Mouse (Mus musculus): ENCODE data around the gene Mctp1. TPM values are rescaled to one million over a fixed set of nuclear protein-coding genes. Genes with fewer than 3 reads are reported as not detected.

Mctp1 gene
- total and polyA plus RNA-seq, 3 experiments = not detected

- no peak overlapping the region for H3K27ac ChIP-seq (ENCODE audit: control insufficient read depth, low read depth, low read length)
- H3K36me3 ChIP-seq (ENCODE audit: control insufficient read depth in 1 of 2, insufficient read depth in 2 of 2, low read length in 2 of 2) = no peaks in the 10 kb centered on the region
- H3K4me3 ChIP-seq (ENCODE audit: control insufficient read depth in 1 of 2, insufficient read depth in 1 of 2, low read depth in 2 of 2, low read length in 2 of 2) = no peak overlapping the region
- H3K9ac ChIP-seq (ENCODE audit: control insufficient read depth, low read depth, low read length, poor library complexity, severe bottlenecking) = no peak overlapping the region
- H3K79me2 ChIP-seq (ENCODE audit: control insufficient read depth, insufficient read depth, low read length, poor library complexity) = no peaks in the 10 kb centered on the region
- H3K27me3 ChIP-seq (ENCODE audit: control insufficient read depth in 1 of 2, insufficient read depth in 2 of 2, low read length in 2 of 2) = no peaks in the 10 kb centered on the region
- no peaks in the 10 kb centered on the region for H3K4me1 ChIP-seq (ENCODE audit: control insufficient read depth in 1 of 2, insufficient read depth in 2 of 2, low read length in 2 of 2)
- no peak for TF ChIP-seq EP300 (IDR thresholded peaks at IDR 0.05; ENCODE audit: low read depth in 1 of 2, low read length in 2 of 2)
- no peak for TF ChIP-seq ZKSCAN1 (IDR thresholded peaks at IDR 0.05; ENCODE audit: low read depth, low read length)
- TF ChIP-seq ZMIZ1 (IDR thresholded peaks at IDR 0.05; ENCODE audit: low read depth, low read length) = no peak
- no peak for TF ChIP-seq MYC (IDR thresholded peaks at IDR 0.05; ENCODE audit: low read depth, low read length)
- TF ChIP-seq CHD2 (IDR thresholded peaks at IDR 0.05; ENCODE audit: low read length) = no peak
- TF ChIP-seq NELFE (IDR thresholded peaks at IDR 0.05; ENCODE audit: low read depth, low read length) = no peak
- TF ChIP-seq NRF1 (IDR thresholded peaks at IDR 0.05; ENCODE audit: insufficient read depth, low read depth, low read length, poor library complexity, severe bottlenecking) = no peak
- TF ChIP-seq UBTF (IDR thresholded peaks at IDR 0.05; ENCODE audit: borderline replicate concordance, insufficient read depth, low read depth, low read length) = no peak
- TF ChIP-seq HCFC1 (IDR thresholded peaks at IDR 0.05; ENCODE audit: low read depth, low read length) = no peak
- no peak for TF ChIP-seq USF2 (IDR thresholded peaks at IDR 0.05; ENCODE audit: borderline replicate concordance in 1 of 2, insufficient read depth in 1 of 2, low read depth in 1 of 2, low read length in 2 of 2)
- TF ChIP-seq BHLHE40 (IDR thresholded peaks at IDR 0.05; ENCODE audit: borderline replicate concordance, low read depth, low read length) = no peak
- TF ChIP-seq ETS1 (IDR thresholded peaks at IDR 0.05; ENCODE audit: low read depth, low read length) = no peak
- no peak for DNase-seq (ENCODE audit: low read depth, low spot score)
- no peaks in the 10 kb centered on the region for H3K9me3 ChIP-seq (replicated peaks; ENCODE audit: insufficient read depth, low read length)
Measured at GRCm38 (mm10) chr13:76527751-76528150, 143.4 kb downstream of the Mctp1 start.

GRCm38 (mm10) chr13:76529915-76530314, 145.6 kb downstream of the Mctp1 start:
- Histone ChIP-seq H3K9me3 (replicated peaks; ENCODE audit: insufficient read depth, low read length) (no peaks in the 10 kb centered on the region), H3K36me3 (ENCODE audit: control insufficient read depth in 1 of 2, insufficient read depth in 2 of 2, low read length in 2 of 2) (no peaks in the 10 kb centered on the region), H3K27ac (ENCODE audit: control insufficient read depth, low read depth, low read length) (no peak overlapping the region), H3K79me2 (ENCODE audit: control insufficient read depth, insufficient read depth, low read length, poor library complexity) (no peaks in the 10 kb centered on the region), H3K4me3 (ENCODE audit: control insufficient read depth in 1 of 2, insufficient read depth in 1 of 2, low read depth in 2 of 2, low read length in 2 of 2) (no peak overlapping the region), H3K27me3 (ENCODE audit: control insufficient read depth in 1 of 2, insufficient read depth in 2 of 2, low read length in 2 of 2) (no peaks in the 10 kb centered on the region), H3K9ac (ENCODE audit: control insufficient read depth, low read depth, low read length, poor library complexity, severe bottlenecking) (no peak overlapping the region), H3K4me1 (ENCODE audit: control insufficient read depth in 1 of 2, insufficient read depth in 2 of 2, low read length in 2 of 2) (no peaks in the 10 kb centered on the region)
- TF ChIP-seq CHD1 (IDR thresholded peaks at IDR 0.05; ENCODE audit: low read depth, low read length) = no peak
- TF ChIP-seq SIN3A (IDR thresholded peaks at IDR 0.05; ENCODE audit: low read length) = no peak
- TF ChIP-seq TBP (IDR thresholded peaks at IDR 0.05; ENCODE audit: low read depth, low read length) = no peak
- TF ChIP-seq POLR2AphosphoS5 (IDR thresholded peaks at IDR 0.05; ENCODE audit: borderline replicate concordance, low read depth, low read length) = no peak
- TF ChIP-seq EP300 (IDR thresholded peaks at IDR 0.05; ENCODE audit: low read depth in 1 of 2, low read length in 2 of 2) = no peak
- TF ChIP-seq MXI1 (IDR thresholded peaks at IDR 0.05; ENCODE audit: low read depth, low read length) = no peak
- TF ChIP-seq ZNF384 (IDR thresholded peaks at IDR 0.05; ENCODE audit: low read depth, low read length) = no peak
- TF ChIP-seq USF1 (IDR thresholded peaks at IDR 0.05; ENCODE audit: low read depth, low read length) = no peak
- no peak for TF ChIP-seq MAZ (IDR thresholded peaks at IDR 0.05; ENCODE audit: low read depth, low read length)
- no peak for TF ChIP-seq ETS1 (IDR thresholded peaks at IDR 0.05; ENCODE audit: low read depth, low read length)
- TF ChIP-seq ZKSCAN1 (IDR thresholded peaks at IDR 0.05; ENCODE audit: low read depth, low read length) = no peak
- no peak for TF ChIP-seq NRF1 (IDR thresholded peaks at IDR 0.05; ENCODE audit: insufficient read depth, low read depth, low read length, poor library complexity, severe bottlenecking)
- DNase-seq (ENCODE audit: low read depth, low spot score) = no peak
